Mouse (Mus musculus) inflammation-experienced regulatory T-cells, adult 16 weeks (primary cell): Measurements from ENCODE around the gene Hdc. TPM values are rescaled to one million over a fixed set of nuclear protein-coding genes. Genes with fewer than 3 reads are reported as not detected.

Experiments
- polyA plus RNA-seq: library from polyadenylated mRNA; unstranded; fragments of 100-300 nt; shearing (Covaris generic); gene quantifications from one replicate; pipeline ENCODE4 v1.2.1, GENCODE M21; 2017

The Hdc gene
- polyA plus RNA-seq = 1.00 TPM

DNA sequence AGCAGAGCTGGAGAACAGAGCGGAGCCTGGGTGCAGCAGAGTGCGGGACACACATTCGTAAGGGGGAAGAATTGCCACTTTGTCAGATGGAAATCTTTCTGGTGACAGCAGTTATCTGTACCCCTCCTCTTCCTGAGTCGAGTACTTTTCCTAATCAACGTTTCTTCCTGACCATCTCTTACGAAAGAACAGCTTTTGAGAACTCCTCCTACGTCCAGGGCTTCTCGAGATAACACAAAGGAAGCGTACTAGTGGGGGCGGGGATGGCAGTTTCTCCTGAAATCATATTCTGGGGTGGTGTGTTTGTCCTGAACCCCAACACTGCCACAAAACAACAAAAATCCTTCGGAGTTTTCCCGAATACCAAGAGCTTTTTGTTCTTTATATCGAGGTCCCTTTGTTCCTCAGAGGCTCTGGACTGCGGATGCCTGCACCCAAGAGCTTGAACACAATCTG, at the start of gene Hdc:
Gene Hdc (minus strand): TSS at position 51 of the 456 bp plus-strand sequence.

DNA sequence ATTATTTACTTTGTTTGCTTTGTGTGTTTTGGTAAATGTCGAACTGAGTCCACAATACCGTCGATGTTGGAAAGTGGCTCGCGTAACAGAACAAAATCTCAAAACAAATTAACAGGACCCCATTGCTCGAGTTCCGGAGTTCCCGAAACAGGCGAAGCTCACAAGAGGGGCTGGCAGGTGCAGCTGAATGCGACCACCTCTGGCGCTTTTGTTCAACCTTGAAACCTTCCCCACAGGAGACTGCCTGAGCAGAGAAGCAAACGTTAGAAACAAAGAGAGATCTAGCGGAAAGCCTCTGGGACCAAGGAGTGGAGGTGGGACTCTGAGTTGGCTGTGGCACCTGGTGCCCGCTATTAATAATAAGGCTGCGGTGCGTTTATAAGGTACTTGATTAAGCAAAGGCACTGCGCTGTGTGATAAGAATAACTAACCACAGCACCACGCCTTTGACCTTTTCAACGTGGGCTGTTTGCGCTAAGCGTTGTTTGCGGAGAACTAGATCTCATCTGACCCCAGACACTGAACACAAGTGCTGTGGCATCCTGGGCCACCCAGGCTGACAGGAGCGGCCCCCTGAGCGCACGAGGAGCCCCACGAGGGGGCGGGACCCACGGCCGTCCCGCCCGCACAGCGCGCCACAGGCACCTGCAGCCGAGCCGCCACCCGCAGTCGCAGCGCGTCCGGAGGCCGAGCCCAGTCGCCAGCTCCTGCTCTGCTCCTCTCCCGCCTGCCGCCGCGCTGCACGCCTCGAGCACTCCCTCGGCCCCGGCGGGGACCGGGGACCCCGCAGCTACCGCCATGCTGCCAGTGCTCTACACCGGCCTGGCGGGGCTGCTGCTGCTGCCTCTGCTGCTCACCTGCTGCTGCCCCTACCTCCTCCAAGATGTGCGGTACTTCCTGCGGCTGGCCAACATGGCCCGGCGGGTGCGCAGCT, 66.5 kb downstream of the Hdc start, which contains the start of gene Slc27a2:
Gene Slc27a2 (plus strand): TSS at position 51 of the 934 bp plus-strand sequence.

Other genes with a start within 250 kb of the Hdc start
- 1.6 TPM for gene Atp8b4, start 118.6 kb downstream of the Hdc start, polyA plus RNA-seq
- not detected for gene Slc27a2, start 66.9 kb downstream of the Hdc start, polyA plus RNA-seq
- gene Gabpb1, start 57.0 kb upstream of the Hdc start, polyA plus RNA-seq = 86.9 TPM
- gene Usp8, start 88.0 kb upstream of the Hdc start, polyA plus RNA-seq = 72.8 TPM
- gene Usp50, start 164.2 kb upstream of the Hdc start, polyA plus RNA-seq = 4.4 TPM